Mouse (Mus musculus): ENCODE measurements around the gene Cpa1. TPM values are rescaled to one million over a fixed set of nuclear protein-coding genes. Genes with fewer than 3 reads are reported as not detected.
A peak's percentile ranks its signal among the peaks of the same experiment; 100 is the strongest.

Gene Cpa1
- polyA plus RNA-seq, 1 experiment from 2014 or later = 2.1 TPM

- peaks cover 33% of the 10 kb centered on the region for H3K4me1 ChIP-seq
- H3K27me3 ChIP-seq (replicated peaks) = no peaks in the 10 kb centered on the region
- 80% methylated on average over 6 of the region's 6 CpGs for WGBS
- H3K4me2 ChIP-seq = no peak overlapping the region
- no peaks in the 10 kb centered on the region for H3K9me3 ChIP-seq
- peak overlapping the region; percentile 81 for H3K27ac ChIP-seq (replicated peaks)
- H3K9ac ChIP-seq = no peak overlapping the region
- ATAC-seq (ENCODE audit: extremely low read depth, insufficient number of reproducible peaks, low FRiP score, low TSS enrichment) = no peak
- peaks cover 1% of the 10 kb centered on the region; the same call in 1 of the 2 replicates for H3K36me3 ChIP-seq
- H3K4me3 ChIP-seq = no peak overlapping the region
Observed at GRCm38 (mm10) chr6:30653518-30653917, 14.5 kb downstream of the Cpa1 start.

- no peak for ATAC-seq (ENCODE audit: extremely low read depth, insufficient number of reproducible peaks, low FRiP score, low TSS enrichment)
- WGBS = 79% methylated on average over 6 of the region's 6 CpGs
- Histone ChIP-seq H3K27ac (replicated peaks) (peak overlapping the region; percentile 25; the same call in 1 of the 2 replicates), H3K4me2 (no peak overlapping the region), H3K36me3 (peaks cover 7% of the 10 kb centered on the region; the same call in 1 of the 2 replicates), H3K4me1 (peaks cover 27% of the 10 kb centered on the region), H3K9ac (no peak overlapping the region), H3K9me3 (no peaks in the 10 kb centered on the region), H3K4me3 (no peak overlapping the region), H3K27me3 (replicated peaks) (no peaks in the 10 kb centered on the region)
Observed at GRCm38 (mm10) chr6:30654402-30654859, 15.4 kb downstream of the Cpa1 start.

- no peak overlapping the region for H3K4me3 ChIP-seq
- no peak overlapping the region for H3K9ac ChIP-seq
- WGBS = 70% methylated on average over 3 of the region's 3 CpGs
- peaks cover 7% of the 10 kb centered on the region; the same call in 1 of the 2 replicates for H3K36me3 ChIP-seq
- peak overlapping the region; percentile 25; the same call in 1 of the 2 replicates for H3K27ac ChIP-seq (replicated peaks)
- no peak overlapping the region for H3K4me2 ChIP-seq
- peaks cover 22% of the 10 kb centered on the region for H3K4me1 ChIP-seq
- ATAC-seq (ENCODE audit: extremely low read depth, insufficient number of reproducible peaks, low FRiP score, low TSS enrichment) = no peak
- no peaks in the 10 kb centered on the region for H3K27me3 ChIP-seq (replicated peaks)
- no peaks in the 10 kb centered on the region for H3K9me3 ChIP-seq
Observed at GRCm38 (mm10) chr6:30654932-30655331, 15.9 kb downstream of the Cpa1 start.

DNA sequence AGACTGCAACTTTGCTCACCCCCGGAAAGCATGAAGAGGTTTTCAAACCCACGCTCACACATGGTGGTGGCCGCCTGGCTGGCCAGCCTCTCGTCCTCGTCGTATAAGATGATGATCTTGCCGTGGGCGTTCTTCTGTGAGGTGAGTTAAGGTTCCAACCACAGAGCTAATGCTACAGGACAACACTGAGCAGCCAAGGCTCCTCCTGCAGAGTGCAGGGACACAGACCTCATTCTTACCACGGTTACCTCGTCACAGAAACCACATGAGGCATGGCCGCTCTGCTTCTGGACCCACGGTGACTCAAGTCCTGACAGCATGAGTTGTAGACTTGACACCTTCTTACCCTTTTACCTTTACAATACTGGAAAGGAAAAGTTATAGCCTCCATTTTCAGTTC lies 18.3 kb downstream of the Cpa1 start:
- no peak overlapping the region for H3K4me2 ChIP-seq
- no peak overlapping the region for H3K27ac ChIP-seq (replicated peaks)
- 90% methylated on average over 12 of the region's 12 CpGs for WGBS
- no peak overlapping the region for H3K9ac ChIP-seq
- no peak for ATAC-seq (ENCODE audit: extremely low read depth, insufficient number of reproducible peaks, low FRiP score, low TSS enrichment)
- H3K9me3 ChIP-seq = no peaks in the 10 kb centered on the region
- H3K36me3 ChIP-seq = peaks cover 7% of the 10 kb centered on the region; the same call in 1 of the 2 replicates
- peaks cover 22% of the 10 kb centered on the region for H3K4me1 ChIP-seq
- no peaks in the 10 kb centered on the region for H3K27me3 ChIP-seq (replicated peaks)
- H3K4me3 ChIP-seq = no peak overlapping the region

GRCm38 (mm10) chr6:30658619-30659018 lies 19.6 kb downstream of the Cpa1 start:
- no peak overlapping the region for H3K4me2 ChIP-seq
- no peak overlapping the region for H3K27ac ChIP-seq (replicated peaks)
- no peaks in the 10 kb centered on the region for H3K9me3 ChIP-seq
- H3K36me3 ChIP-seq = peaks cover 7% of the 10 kb centered on the region; the same call in 1 of the 2 replicates
- peaks cover 24% of the 10 kb centered on the region for H3K4me1 ChIP-seq
- no peak overlapping the region for H3K9ac ChIP-seq
- no peak overlapping the region for H3K4me3 ChIP-seq
- no peak for ATAC-seq (ENCODE audit: extremely low read depth, insufficient number of reproducible peaks, low FRiP score, low TSS enrichment)
- WGBS = 63% methylated on average over 9 of the region's 9 CpGs
- H3K27me3 ChIP-seq (replicated peaks) = no peaks in the 10 kb centered on the region

- Histone ChIP-seq H3K4me3 (no peak overlapping the region), H3K4me1 (peaks cover 26% of the 10 kb centered on the region), H3K27ac (replicated peaks) (peak overlapping the region; percentile 34), H3K9me3 (no peaks in the 10 kb centered on the region), H3K4me2 (no peak overlapping the region), H3K9ac (no peak overlapping the region), H3K27me3 (replicated peaks) (0 out of 2 replicates have a peak, but pooled peaks cover 4% of the 10 kb centered on the region), H3K36me3 (no peaks in the 10 kb centered on the region)
- WGBS = 28% methylated on average over 6 of the region's 6 CpGs
- no peak for ATAC-seq (ENCODE audit: extremely low read depth, insufficient number of reproducible peaks, low FRiP score, low TSS enrichment)
Observed at GRCm38 (mm10) chr6:30664776-30665175, 25.8 kb downstream of the Cpa1 start.

GRCm38 (mm10) chr6:30665296-30665695 lies 26.3 kb downstream of the Cpa1 start:
- no peak overlapping the region for H3K4me3 ChIP-seq
- peak overlapping the region; percentile 34 for H3K27ac ChIP-seq (replicated peaks)
- ATAC-seq (ENCODE audit: extremely low read depth, insufficient number of reproducible peaks, low FRiP score, low TSS enrichment) = no peak
- H3K4me1 ChIP-seq = peaks cover 26% of the 10 kb centered on the region
- no peak overlapping the region for H3K4me2 ChIP-seq
- H3K9ac ChIP-seq = no peak overlapping the region
- H3K9me3 ChIP-seq = no peaks in the 10 kb centered on the region
- H3K27me3 ChIP-seq (replicated peaks) = 0 out of 2 replicates have a peak, but pooled peaks cover 4% of the 10 kb centered on the region
- 10% methylated on average over 4 of the region's 4 CpGs for WGBS
- no peaks in the 10 kb centered on the region for H3K36me3 ChIP-seq

GRCm38 (mm10) chr6:30666043-30666442 lies 27.0 kb downstream of the Cpa1 start:
- Histone ChIP-seq H3K36me3 (no peaks in the 10 kb centered on the region), H3K27ac (replicated peaks) (peak overlapping the region; percentile 34), H3K9me3 (no peaks in the 10 kb centered on the region), H3K4me3 (no peak overlapping the region), H3K27me3 (replicated peaks) (0 out of 2 replicates have a peak, but pooled peaks cover 4% of the 10 kb centered on the region), H3K9ac (no peak overlapping the region), H3K4me2 (no peak overlapping the region), H3K4me1 (peaks cover 26% of the 10 kb centered on the region)
- WGBS = 63% methylated on average over 6 of the region's 6 CpGs
- ATAC-seq (ENCODE audit: extremely low read depth, insufficient number of reproducible peaks, low FRiP score, low TSS enrichment) = no peak

DNA sequence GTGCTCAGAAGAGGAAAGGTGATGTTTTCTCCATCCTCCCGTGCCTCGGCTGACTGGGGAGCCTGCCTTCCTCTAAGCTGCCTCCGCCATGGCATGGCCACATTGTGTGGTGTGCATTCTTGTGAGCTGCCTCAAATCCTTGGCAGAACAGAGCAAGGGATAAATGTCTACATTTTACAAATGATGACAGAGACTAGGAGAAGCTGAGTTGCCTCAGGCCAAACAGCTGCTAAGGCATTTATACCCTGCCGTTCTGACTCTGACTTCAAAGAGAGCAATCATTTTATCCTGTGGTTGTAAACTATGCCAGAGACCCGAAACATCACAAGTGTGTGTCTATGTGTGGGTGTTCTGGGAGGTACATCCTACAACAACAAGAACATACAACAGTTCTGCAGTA lies 28.6 kb downstream of the Cpa1 start:
- H3K4me1 ChIP-seq = peaks cover 32% of the 10 kb centered on the region
- no peak overlapping the region for H3K4me3 ChIP-seq
- WGBS = 68% methylated on average over 5 of the region's 5 CpGs
- no peak for ATAC-seq (ENCODE audit: extremely low read depth, insufficient number of reproducible peaks, low FRiP score, low TSS enrichment)
- no peak overlapping the region for H3K4me2 ChIP-seq
- no peak overlapping the region for H3K27ac ChIP-seq (replicated peaks)
- H3K36me3 ChIP-seq = no peaks in the 10 kb centered on the region
- H3K9me3 ChIP-seq = no peaks in the 10 kb centered on the region
- H3K9ac ChIP-seq = no peak overlapping the region
- 0 out of 2 replicates have a peak, but pooled peaks cover 4% of the 10 kb centered on the region for H3K27me3 ChIP-seq (replicated peaks)

- Histone ChIP-seq H3K27ac (replicated peaks) (no peak overlapping the region), H3K9me3 (no peaks in the 10 kb centered on the region), H3K9ac (no peak overlapping the region), H3K4me3 (no peak overlapping the region), H3K4me2 (no peak overlapping the region), H3K36me3 (no peaks in the 10 kb centered on the region), H3K4me1 (peaks cover 42% of the 10 kb centered on the region), H3K27me3 (replicated peaks) (0 out of 2 replicates have a peak, but pooled peaks cover 4% of the 10 kb centered on the region)
- ATAC-seq (ENCODE audit: extremely low read depth, insufficient number of reproducible peaks, low FRiP score, low TSS enrichment) = no peak
- 83% methylated on average over 5 of the region's 5 CpGs for WGBS
Observed at GRCm38 (mm10) chr6:30671696-30672095, 32.7 kb downstream of the Cpa1 start.

DNA sequence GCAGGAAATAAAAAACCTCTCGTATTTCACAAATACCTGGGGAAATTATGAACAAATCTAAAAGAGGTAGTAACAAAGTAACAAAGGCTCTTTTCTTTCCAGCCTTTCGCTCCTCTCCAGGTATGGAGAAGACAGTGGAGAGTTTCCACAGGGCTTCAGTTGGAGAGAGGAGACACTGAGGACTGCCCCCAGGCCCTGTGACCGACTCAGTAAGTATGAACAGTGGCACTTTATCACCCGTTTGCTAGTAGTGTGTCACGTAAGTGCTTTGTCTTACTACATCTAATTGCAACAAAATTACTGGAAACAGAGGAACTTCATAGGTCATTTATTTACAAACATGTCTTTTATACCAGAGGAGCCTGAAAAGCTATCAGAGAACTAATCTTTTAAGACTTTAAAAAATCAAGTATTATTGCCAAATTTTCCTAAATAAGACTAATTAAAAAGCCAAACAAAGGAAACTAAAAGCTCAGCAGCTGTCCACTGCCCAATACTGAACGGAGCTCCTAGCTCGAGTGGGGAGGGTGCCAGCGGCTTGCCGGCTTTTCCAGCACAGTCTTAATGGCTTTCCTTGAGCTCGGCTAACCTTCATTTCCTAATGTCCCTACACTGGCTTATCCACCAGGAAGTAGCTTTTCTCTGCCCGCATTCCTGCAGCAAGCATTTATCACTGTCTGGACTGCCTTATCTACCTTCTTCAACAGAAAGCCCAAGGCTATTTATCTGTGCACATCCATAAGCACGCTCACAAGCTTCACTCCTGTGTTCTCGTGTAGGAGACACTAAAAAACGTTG lies 34.9 kb downstream of the Cpa1 start:
- Histone ChIP-seq H3K4me3 (0 out of 2 replicates have a peak overlapping the region, but pooled peaks have one; percentile 1), H3K4me2 (peak overlapping the region; percentile 48), H3K4me1 (peaks cover 57% of the 10 kb centered on the region), H3K36me3 (no peaks in the 10 kb centered on the region), H3K27ac (replicated peaks) (peak overlapping the region; percentile 83), H3K27me3 (replicated peaks) (0 out of 2 replicates have a peak, but pooled peaks cover 3% of the 10 kb centered on the region), H3K9me3 (no peaks in the 10 kb centered on the region), H3K9ac (peak overlapping the region; percentile 66)
- ATAC-seq (ENCODE audit: extremely low read depth, insufficient number of reproducible peaks, low FRiP score, low TSS enrichment) = no peak
- WGBS = 14% methylated on average over 14 of the region's 14 CpGs
